Mouse (Mus musculus): ENCODE data around the gene Nae1. TPM values are rescaled to one million over a fixed set of nuclear protein-coding genes. Genes with fewer than 3 reads are reported as not detected.
"Not testable (repeated sequence)": the region's sequence is repeated elsewhere in the genome, so short reads cannot be mapped to it uniquely, and the experiment has no call there.

The Nae1 gene
- polyA plus RNA-seq (2015; fragmentation: Nextera tagmentation; extraction: Ambion mirVana) = 86.4 and 89.4 TPM in 2 replicates

DNA sequence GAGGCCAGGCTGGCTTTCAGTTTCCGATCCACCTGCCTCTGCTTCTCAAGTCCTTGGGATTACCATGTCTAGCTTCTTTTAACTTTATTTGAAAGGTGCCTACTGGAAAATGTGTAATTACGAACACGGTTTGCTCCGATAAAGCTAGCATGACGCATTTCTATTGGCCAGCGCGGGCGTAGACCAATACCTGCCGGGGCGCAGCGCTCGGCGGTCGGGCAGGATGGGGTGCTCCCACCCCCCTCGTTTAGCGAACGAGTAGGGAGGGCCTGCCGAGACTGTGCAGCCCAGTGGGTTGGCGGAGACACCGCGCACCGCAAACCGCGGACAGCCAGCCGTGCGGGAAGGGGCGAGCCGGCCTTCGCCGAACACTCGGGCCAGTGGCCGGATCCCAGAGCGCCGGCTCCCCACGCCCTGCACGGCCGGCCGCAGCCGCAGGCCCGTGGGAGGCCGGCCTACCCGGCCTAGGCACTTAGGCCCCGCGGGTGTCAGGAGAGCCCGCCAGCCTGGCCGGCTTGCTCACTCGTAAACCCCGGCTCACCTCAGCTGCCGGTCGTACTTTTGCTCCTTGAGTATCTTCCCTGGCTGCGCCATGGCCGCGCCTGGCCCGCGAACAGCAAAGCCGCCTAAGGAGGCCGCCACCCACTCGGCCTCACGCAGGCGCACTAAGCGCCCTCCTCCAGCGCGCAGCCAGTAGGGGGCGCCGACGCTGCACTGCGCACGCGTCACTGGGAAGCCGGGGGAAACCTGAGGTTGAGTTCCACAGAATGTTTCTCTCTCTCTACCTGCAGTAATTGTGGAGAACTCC is at the start of gene Nae1, which contains the start of gene Car7:
Nae1 (minus strand) TSS at position 667 of the 808 bp plus-strand sequence.
Car7 (plus strand) TSS at position 719 of the 808 bp plus-strand sequence.
- under 1% methylated on average over 66 of the region's 70 CpGs for WGBS
- Histone ChIP-seq H3K4me1 (ENCODE audit: control insufficient read depth, insufficient read depth, low read length) (peaks cover 12% of the 10 kb centered on the region), H3K27me3 (ENCODE audit: control insufficient read depth, insufficient read depth, low read length) (peaks cover 3% of the 10 kb centered on the region; the same call in 1 of the 2 replicates), H3K4me2 (ENCODE audit: low read depth, low read length) (peak within 1 kb of the TSS; percentile 91), H3K9me3 (replicated peaks; ENCODE audit: control insufficient read depth, low read length) (no peaks in the 10 kb centered on the region), H3K36me3 (ENCODE audit: control insufficient read depth, insufficient read depth, low read length) (peaks cover 10% of the 10 kb centered on the region; the same call in 1 of the 2 replicates), H3K9ac (ENCODE audit: low read length) (peak within 1 kb of the TSS; percentile 97), H3K27ac (ENCODE audit: low read length) (peak within 1 kb of the TSS; percentile 84), H3K4me3 (replicated peaks; ENCODE audit: low read length) (peak within 1 kb of the TSS; percentile 96)
- ATAC-seq (ENCODE audit: insufficient read depth, low FRiP score) = peak; percentile 96

DNA sequence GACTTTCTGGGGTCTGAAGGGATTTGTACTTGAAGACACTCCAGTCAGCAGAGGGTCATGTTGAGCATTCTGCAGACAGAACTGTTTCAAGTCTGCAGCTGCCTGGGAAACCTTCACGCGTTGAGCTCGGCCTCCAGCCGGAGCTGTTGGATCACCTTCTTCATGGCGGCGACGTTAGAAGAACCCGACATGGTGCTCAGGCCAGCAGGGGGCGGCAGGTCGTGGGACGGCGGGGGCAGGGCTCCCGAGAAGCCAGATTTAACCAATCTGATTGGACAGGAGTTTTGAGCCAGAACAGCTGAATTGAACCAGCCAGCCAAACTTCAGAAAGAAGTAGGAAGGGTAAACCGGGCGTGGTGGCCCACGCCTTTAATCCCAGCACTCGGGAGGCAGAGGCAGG is 43.2 kb upstream of the Nae1 start:
- not testable (repeated sequence) for H3K4me1 ChIP-seq (ENCODE audit: control insufficient read depth, insufficient read depth, low read length); ATAC-seq (ENCODE audit: insufficient read depth, low FRiP score); H3K27ac ChIP-seq (ENCODE audit: low read length); H3K4me2 ChIP-seq (ENCODE audit: low read depth, low read length); H3K9me3 ChIP-seq (replicated peaks; ENCODE audit: control insufficient read depth, low read length); H3K27me3 ChIP-seq (ENCODE audit: control insufficient read depth, insufficient read depth, low read length); H3K9ac ChIP-seq (ENCODE audit: low read length); H3K4me3 ChIP-seq (replicated peaks; ENCODE audit: low read length); H3K36me3 ChIP-seq (ENCODE audit: control insufficient read depth, insufficient read depth, low read length)
- 79% methylated on average over 17 of the region's 17 CpGs for WGBS

DNA sequence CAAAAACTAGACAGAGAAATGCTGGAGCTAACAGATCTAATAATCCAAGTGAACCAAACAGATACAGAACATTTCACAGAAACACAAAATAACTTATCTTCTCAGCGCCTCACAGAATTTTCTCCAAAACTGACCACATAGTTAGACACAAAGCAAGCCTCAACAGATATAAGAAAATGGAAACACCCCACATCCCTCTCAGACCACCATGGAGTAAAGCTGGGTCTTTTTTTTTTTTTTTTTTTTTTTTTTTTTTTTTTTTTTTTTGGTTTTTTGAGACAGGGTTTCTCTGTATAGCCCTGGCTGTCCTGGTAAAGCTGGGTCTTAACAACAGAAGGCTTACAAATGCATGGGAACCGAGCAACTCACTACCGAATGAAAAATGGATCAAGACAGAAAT is 42.4 kb upstream of the Nae1 start:
- ATAC-seq (ENCODE audit: insufficient read depth, low FRiP score) = no peak
- no peaks in the 10 kb centered on the region for H3K4me1 ChIP-seq (ENCODE audit: control insufficient read depth, insufficient read depth, low read length)
- H3K27ac ChIP-seq (ENCODE audit: low read length) = no peak overlapping the region
- no peaks in the 10 kb centered on the region for H3K27me3 ChIP-seq (ENCODE audit: control insufficient read depth, insufficient read depth, low read length)
- H3K9ac ChIP-seq (ENCODE audit: low read length) = no peak overlapping the region
- H3K9me3 ChIP-seq (replicated peaks; ENCODE audit: control insufficient read depth, low read length) = no peaks in the 10 kb centered on the region
- no peak overlapping the region for H3K4me2 ChIP-seq (ENCODE audit: low read depth, low read length)
- H3K36me3 ChIP-seq (ENCODE audit: control insufficient read depth, insufficient read depth, low read length) = no peaks in the 10 kb centered on the region
- no peak overlapping the region for H3K4me3 ChIP-seq (replicated peaks; ENCODE audit: low read length)
- 80% methylated on average over 3 of the region's 3 CpGs for WGBS

DNA sequence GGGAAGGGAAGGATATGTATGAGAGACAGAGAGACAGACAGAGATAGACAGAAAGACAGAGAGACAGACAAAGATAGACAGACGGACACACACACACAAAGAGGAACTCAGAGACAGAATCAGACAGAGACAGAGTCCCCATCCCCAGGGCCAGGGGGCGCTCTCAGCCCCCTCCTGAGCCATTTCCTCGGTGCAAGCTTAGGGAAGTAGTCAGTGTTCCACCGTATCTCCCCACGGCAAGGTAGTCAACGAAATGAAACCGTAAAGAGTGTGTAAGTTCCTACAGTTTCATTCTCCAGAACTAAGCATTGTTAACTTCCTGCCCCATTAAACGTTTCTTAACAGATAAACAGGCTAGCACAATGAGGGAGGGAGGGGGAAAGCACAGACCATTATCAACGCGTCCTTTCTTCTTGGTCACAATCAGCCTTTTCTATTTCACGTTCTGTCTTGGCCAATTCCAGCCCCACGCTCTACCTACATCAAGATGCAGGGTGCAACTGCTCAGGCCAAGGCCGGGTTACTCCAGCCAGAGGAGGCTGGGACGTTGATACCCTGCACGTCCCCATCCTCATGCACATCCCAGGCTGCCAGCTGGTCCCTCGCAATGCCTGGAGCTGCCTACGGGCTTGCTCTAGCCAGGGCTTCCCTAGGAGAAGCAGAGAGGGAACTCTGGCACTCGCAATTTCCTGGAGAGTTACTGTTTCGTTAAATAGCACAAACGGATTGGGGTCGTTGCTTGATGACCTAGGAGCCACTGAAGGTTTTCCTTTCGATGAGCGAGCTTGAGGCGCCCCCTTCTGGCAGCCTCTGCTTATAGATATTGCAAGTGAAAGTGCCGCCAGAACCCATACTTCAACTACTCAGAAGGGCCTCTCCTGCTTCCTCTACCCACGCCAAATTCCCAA is 36.3 kb upstream of the Nae1 start:
- Histone ChIP-seq H3K9me3 (replicated peaks; ENCODE audit: control insufficient read depth, low read length) (no peaks in the 10 kb centered on the region), H3K36me3 (ENCODE audit: control insufficient read depth, insufficient read depth, low read length) (no peaks in the 10 kb centered on the region), H3K27me3 (ENCODE audit: control insufficient read depth, insufficient read depth, low read length) (0 out of 2 replicates have a peak, but pooled peaks cover 2% of the 10 kb centered on the region), H3K4me1 (ENCODE audit: control insufficient read depth, insufficient read depth, low read length) (no peaks in the 10 kb centered on the region), H3K4me2 (ENCODE audit: low read depth, low read length) (peak overlapping the region; percentile 96), H3K4me3 (replicated peaks; ENCODE audit: low read length) (peak overlapping the region; percentile 52), H3K27ac (ENCODE audit: low read length) (no peak overlapping the region), H3K9ac (ENCODE audit: low read length) (peak overlapping the region; percentile 64)
- peak; percentile 76; the same call in 1 of the 2 replicates for ATAC-seq (ENCODE audit: insufficient read depth, low FRiP score)
- 7% methylated on average over 26 of the region's 26 CpGs for WGBS

DNA sequence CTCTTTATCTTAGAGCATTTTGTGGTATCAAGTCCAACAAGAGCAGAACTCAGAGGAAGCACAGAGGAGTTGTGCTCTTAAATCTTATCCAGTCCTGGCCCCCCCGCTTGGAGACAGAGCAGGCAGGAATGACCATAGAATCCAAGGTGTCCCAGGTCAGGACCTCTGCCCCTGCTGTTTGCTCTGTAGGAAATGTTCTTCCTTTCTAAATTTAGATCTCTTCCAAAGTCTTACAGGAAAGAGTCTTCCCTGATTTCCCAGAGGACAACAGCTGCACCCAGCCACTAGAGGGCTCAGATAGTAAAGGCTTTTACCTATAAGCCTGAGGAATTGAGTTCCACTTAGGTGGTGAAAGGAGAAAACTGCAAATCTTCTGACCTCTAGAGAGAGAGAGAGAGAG is 35.1 kb upstream of the Nae1 start:
- H3K36me3 ChIP-seq (ENCODE audit: control insufficient read depth, insufficient read depth, low read length) = no peaks in the 10 kb centered on the region
- H3K4me1 ChIP-seq (ENCODE audit: control insufficient read depth, insufficient read depth, low read length) = no peaks in the 10 kb centered on the region; the same call in 1 of the 2 replicates
- no peak overlapping the region for H3K4me2 ChIP-seq (ENCODE audit: low read depth, low read length)
- no peak overlapping the region for H3K27ac ChIP-seq (ENCODE audit: low read length)
- WGBS = 36% methylated on average over 1 of the region's 1 CpGs
- H3K9ac ChIP-seq (ENCODE audit: low read length) = no peak overlapping the region
- ATAC-seq (ENCODE audit: insufficient read depth, low FRiP score) = no peak
- 0 out of 2 replicates have a peak, but pooled peaks cover 2% of the 10 kb centered on the region for H3K27me3 ChIP-seq (ENCODE audit: control insufficient read depth, insufficient read depth, low read length)
- H3K4me3 ChIP-seq (replicated peaks; ENCODE audit: low read length) = no peak overlapping the region
- H3K9me3 ChIP-seq (replicated peaks; ENCODE audit: control insufficient read depth, low read length) = no peaks in the 10 kb centered on the region

DNA sequence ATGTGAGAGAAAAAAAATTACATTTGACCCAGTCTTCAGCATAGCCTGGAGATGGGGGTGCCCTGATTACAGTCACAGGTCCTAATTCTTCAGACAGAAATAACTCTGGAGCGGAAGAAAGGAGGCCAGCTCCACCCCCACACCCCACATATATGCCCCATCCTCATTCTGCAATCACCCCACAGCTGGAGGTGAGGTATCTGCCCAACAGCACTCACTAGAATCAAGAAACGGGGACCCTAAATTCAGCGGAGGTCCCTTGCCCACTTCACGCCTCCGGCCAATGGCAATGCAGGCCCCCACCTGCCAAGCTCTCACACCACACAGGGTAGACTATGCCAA is 31.0 kb upstream of the Nae1 start:
- H3K4me1 ChIP-seq (ENCODE audit: control insufficient read depth, insufficient read depth, low read length) = no peaks in the 10 kb centered on the region; the same call in 1 of the 2 replicates
- H3K4me3 ChIP-seq (replicated peaks; ENCODE audit: low read length) = no peak overlapping the region
- WGBS = 96% methylated on average over 5 of the region's 5 CpGs
- H3K36me3 ChIP-seq (ENCODE audit: control insufficient read depth, insufficient read depth, low read length) = no peaks in the 10 kb centered on the region
- no peak overlapping the region for H3K27ac ChIP-seq (ENCODE audit: low read length)
- no peak overlapping the region for H3K4me2 ChIP-seq (ENCODE audit: low read depth, low read length)
- no peak overlapping the region for H3K9ac ChIP-seq (ENCODE audit: low read length)
- no peaks in the 10 kb centered on the region for H3K27me3 ChIP-seq (ENCODE audit: control insufficient read depth, insufficient read depth, low read length)
- H3K9me3 ChIP-seq (replicated peaks; ENCODE audit: control insufficient read depth, low read length) = no peaks in the 10 kb centered on the region
- no peak for ATAC-seq (ENCODE audit: insufficient read depth, low FRiP score)

DNA sequence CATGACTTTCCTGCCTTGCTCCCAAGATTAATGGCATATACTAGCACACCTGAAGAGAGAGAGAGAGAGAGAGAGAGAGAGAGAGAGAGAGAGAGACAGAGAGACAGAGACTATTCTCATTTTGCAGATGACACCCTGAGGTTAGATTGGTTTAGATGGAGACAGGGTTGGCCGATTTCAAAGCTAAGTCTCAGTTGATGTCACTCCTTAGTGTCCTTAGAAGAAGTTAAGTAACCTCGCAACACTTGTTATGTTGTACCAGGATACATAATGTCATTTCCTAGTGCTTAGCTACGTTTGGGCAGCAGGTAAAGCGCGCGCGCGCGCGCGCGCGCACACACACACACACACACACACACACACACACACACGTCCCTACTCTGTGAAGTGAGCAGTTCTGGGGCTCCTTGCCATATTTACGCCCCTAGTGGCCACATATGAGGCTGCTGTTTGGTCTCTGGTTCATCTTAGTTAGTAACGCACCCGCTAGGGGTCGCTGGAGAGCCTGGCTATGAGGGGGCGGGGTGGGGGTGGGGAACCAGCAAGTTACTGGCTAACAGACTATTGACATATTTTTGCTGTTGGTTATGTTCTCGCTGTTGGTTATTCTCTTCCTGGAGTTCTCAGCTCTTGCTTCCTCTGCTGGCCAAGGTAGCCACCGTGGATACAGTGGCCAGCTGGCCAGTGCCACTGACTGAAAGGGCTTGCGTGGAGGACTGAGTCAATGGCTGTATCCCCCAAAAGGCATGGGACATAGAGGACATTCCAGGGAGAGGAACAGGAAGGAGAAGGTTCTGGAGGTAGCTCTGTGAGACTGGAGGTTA is 30.4 kb upstream of the Nae1 start:
- 20% methylated on average over 21 of the region's 22 CpGs for WGBS
- peak overlapping the region; percentile 31; the same call in 1 of the 2 replicates for H3K4me2 ChIP-seq (ENCODE audit: low read depth, low read length)
- no peaks in the 10 kb centered on the region for H3K36me3 ChIP-seq (ENCODE audit: control insufficient read depth, insufficient read depth, low read length)
- H3K27me3 ChIP-seq (ENCODE audit: control insufficient read depth, insufficient read depth, low read length) = no peaks in the 10 kb centered on the region
- H3K4me3 ChIP-seq (replicated peaks; ENCODE audit: low read length) = no peak overlapping the region
- H3K27ac ChIP-seq (ENCODE audit: low read length) = no peak overlapping the region
- H3K9me3 ChIP-seq (replicated peaks; ENCODE audit: control insufficient read depth, low read length) = no peaks in the 10 kb centered on the region
- H3K4me1 ChIP-seq (ENCODE audit: control insufficient read depth, insufficient read depth, low read length) = no peaks in the 10 kb centered on the region; the same call in 1 of the 2 replicates
- peak; percentile 80; the same call in 1 of the 2 replicates for ATAC-seq (ENCODE audit: insufficient read depth, low FRiP score)
- no peak overlapping the region for H3K9ac ChIP-seq (ENCODE audit: low read length)

DNA sequence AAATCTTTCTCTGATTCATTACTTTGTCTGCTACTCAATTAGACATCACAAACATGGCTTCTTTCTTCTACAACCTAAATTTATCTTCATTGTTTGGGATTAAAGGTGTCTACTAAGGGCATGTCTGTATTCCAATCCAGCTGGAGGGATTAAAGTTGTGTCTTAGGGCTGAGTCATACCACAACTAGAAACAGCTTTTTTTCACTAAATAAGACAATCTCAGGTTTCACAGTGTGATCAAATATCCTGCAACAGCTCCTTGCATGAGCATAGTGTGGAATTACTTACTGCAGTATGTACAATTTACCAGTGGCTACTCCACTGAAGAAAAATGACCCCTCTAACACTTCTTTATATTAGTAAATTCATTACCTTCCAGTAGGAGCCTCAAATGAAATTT is 26.3 kb upstream of the Nae1 start:
- no peak for ATAC-seq (ENCODE audit: insufficient read depth, low FRiP score)
- H3K4me1 ChIP-seq (ENCODE audit: control insufficient read depth, insufficient read depth, low read length) = no peaks in the 10 kb centered on the region; the same call in 1 of the 2 replicates
- H3K27ac ChIP-seq (ENCODE audit: low read length) = no peak overlapping the region
- H3K4me2 ChIP-seq (ENCODE audit: low read depth, low read length) = no peak overlapping the region
- H3K4me3 ChIP-seq (replicated peaks; ENCODE audit: low read length) = no peak overlapping the region
- no peak overlapping the region for H3K9ac ChIP-seq (ENCODE audit: low read length)
- H3K9me3 ChIP-seq (replicated peaks; ENCODE audit: control insufficient read depth, low read length) = no peaks in the 10 kb centered on the region
- H3K36me3 ChIP-seq (ENCODE audit: control insufficient read depth, insufficient read depth, low read length) = no peaks in the 10 kb centered on the region
- H3K27me3 ChIP-seq (ENCODE audit: control insufficient read depth, insufficient read depth, low read length) = no peaks in the 10 kb centered on the region

Measured in stomach, embryonic 16.5 days (tissue).